In the genomic region with DNA sequence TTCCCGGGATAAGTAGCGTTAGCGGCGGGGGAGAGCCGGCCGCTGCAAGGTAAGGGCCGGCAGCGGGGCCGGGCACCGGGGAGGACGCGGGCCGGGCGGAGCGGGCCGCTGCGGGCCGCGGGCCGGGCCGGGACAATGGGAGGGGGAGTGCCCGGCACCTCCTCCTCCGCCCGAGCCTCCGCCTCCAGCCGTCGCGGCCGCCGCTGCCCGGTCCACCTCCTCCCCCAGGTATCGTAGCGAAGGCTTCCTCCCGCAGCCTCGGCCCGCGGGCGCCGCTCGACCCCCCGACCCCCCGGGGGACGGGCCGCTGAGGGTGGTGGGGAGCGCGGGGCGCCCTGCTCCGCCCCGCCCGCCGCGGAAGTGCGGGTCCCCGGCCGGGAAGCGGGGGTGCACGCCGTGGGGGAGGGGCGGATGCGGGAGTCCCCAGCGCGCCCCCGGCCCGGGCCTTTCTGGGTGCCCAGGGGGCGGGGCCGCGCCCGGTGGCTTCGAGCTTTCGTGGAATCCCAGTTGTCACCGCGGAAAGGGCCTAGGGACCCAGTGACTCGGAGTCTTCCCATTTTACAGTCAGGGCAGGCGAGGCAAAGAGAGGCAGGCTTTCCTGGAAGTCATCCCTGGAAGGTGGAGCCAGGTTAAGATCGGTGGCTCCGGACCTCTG, we compare ENCODE assay signal across 8 mouse cellular contexts. TPM values are rescaled to one million over a fixed set of nuclear protein-coding genes. Genes with fewer than 3 reads are reported as not detected.
A peak's percentile ranks its signal among the peaks of the same experiment; 100 is the strongest.
DNase-seq lines count a peak whose midpoint lies in the region; ATAC-seq and TF ChIP-seq lines count a peak whose summit lies in the region.

No protein-coding gene starts in this region.

- no peaks in the 10 kb centered on the region for H3K36me3 ChIP-seq in hindbrain, embryonic 16.5 days (ENCODE audit: control insufficient read depth, insufficient read depth, low read length)
- H3K36me3 ChIP-seq in liver, embryonic 11.5 days (ENCODE audit: control insufficient read depth, insufficient read depth, low read length), result no peaks in the 10 kb centered on the region
- no peaks in the 10 kb centered on the region for H3K36me3 ChIP-seq in midbrain, postnatal 0 days (ENCODE audit: insufficient read depth, low read length)
- no peaks in the 10 kb centered on the region for H3K36me3 ChIP-seq in thymus, adult 2 months (ENCODE audit: control insufficient read depth, insufficient read depth, low read length)

- peak overlapping the region; percentile 92 for H3K9ac ChIP-seq in hindbrain, embryonic 16.5 days (ENCODE audit: low read depth, low read length)
- H3K9ac ChIP-seq in liver, embryonic 11.5 days (ENCODE audit: low read depth, low read length), result peak overlapping the region; percentile 78
- H3K9ac ChIP-seq in midbrain, postnatal 0 days (replicated peaks; ENCODE audit: low read length, poor library complexity, severe bottlenecking), result peak overlapping the region; percentile 85

- no peak for TF ChIP-seq CTCF in gastrocnemius, adult 2 months (IDR thresholded peaks at IDR 0.05)
- TF ChIP-seq CTCF in midbrain, postnatal 0 days (IDR thresholded peaks at IDR 0.05), result no peak
- TF ChIP-seq CTCF in thymus, adult 2 months (IDR thresholded peaks at IDR 0.05; ENCODE audit: borderline replicate concordance, control insufficient read depth, extremely low read depth, insufficient read depth, low read length, poor library complexity), result 0 out of 2 replicates have a peak, but pooled peaks have one; percentile 31

- intact Hi-C loops in gastrocnemius, adult 2 months (cut with DNase I), result loop anchor here (2.0 to 5.0 kb wide), 4 partner anchors 41 to 401 kb away; no protein-coding TSS in a partner anchor

- H3K9me3 ChIP-seq in hindbrain, embryonic 16.5 days (ENCODE audit: control insufficient read depth, low read length), result no peaks in the 10 kb centered on the region
- H3K9me3 ChIP-seq in liver, embryonic 11.5 days (ENCODE audit: control insufficient read depth, low read length), result no peaks in the 10 kb centered on the region
- no peaks in the 10 kb centered on the region for H3K9me3 ChIP-seq in midbrain, postnatal 0 days (ENCODE audit: low read length)

- peak; percentile 62 for DNase-seq in ovary, adult 18-20 months (ENCODE audit: low spot score)
- DNase-seq in ovary, postnatal 36 days (ENCODE audit: low spot score), result no peak
- DNase-seq in cerebellum, adult 11-12 months, result peak; percentile 70
- peak; percentile 86 for DNase-seq in gastrocnemius, adult 2 months
- peak; percentile 71 for DNase-seq in liver, embryonic 11.5 days (ENCODE audit: low spot score)
- DNase-seq in midbrain, postnatal 0 days (ENCODE audit: low spot score), result peak; percentile 15
- peak; percentile 76 for DNase-seq in thymus, adult 2 months

- peak; percentile 69 for ATAC-seq in hindbrain, embryonic 16.5 days
- ATAC-seq in liver, embryonic 11.5 days (replicated peaks; ENCODE audit: low FRiP score), result peak; percentile 55
- peak; percentile 57 for ATAC-seq in midbrain, postnatal 0 days (ENCODE audit: low FRiP score)

- H3K4me2 ChIP-seq in hindbrain, embryonic 16.5 days (ENCODE audit: low read length), result peak overlapping the region; percentile 93
- peak overlapping the region; percentile 84 for H3K4me2 ChIP-seq in liver, embryonic 11.5 days
- H3K4me2 ChIP-seq in midbrain, postnatal 0 days (ENCODE audit: low read depth, low read length, poor library complexity, severe bottlenecking), result peak overlapping the region; percentile 93

- no peak for TF ChIP-seq POLR2A in thymus, adult 2 months (IDR thresholded peaks at IDR 0.05; ENCODE audit: control insufficient read depth, extremely low read depth, insufficient read depth, low read length, poor library complexity)

- H3K27me3 ChIP-seq in hindbrain, embryonic 16.5 days (replicated peaks; ENCODE audit: control insufficient read depth, insufficient read depth, low read length), result no peaks in the 10 kb centered on the region
- peaks cover 10% of the 10 kb centered on the region; the same call in 1 of the 2 replicates for H3K27me3 ChIP-seq in liver, embryonic 11.5 days (replicated peaks; ENCODE audit: control insufficient read depth, insufficient read depth, low read length)
- no peaks in the 10 kb centered on the region for H3K27me3 ChIP-seq in midbrain, postnatal 0 days (ENCODE audit: insufficient read depth, low read length)
- no peaks in the 10 kb centered on the region for H3K27me3 ChIP-seq in thymus, adult 2 months (ENCODE audit: control insufficient read depth, insufficient read depth, low read length)

- under 1% methylated on average over 37 of the region's 76 CpGs for WGBS in hindbrain, embryonic 16.5 days
- WGBS in liver, embryonic 11.5 days, result under 1% methylated on average over 39 of the region's 76 CpGs
- under 1% methylated on average over 32 of the region's 76 CpGs for WGBS in midbrain, postnatal 0 days
- WGBS in thymus, adult 2 months, result 1% methylated on average over 69 of the region's 76 CpGs

- H3K27ac ChIP-seq in gastrocnemius, adult 2 months, result peak overlapping the region; percentile 98
- H3K27ac ChIP-seq in hindbrain, embryonic 16.5 days (ENCODE audit: low read depth, low read length), result peak overlapping the region; percentile 84
- H3K27ac ChIP-seq in liver, embryonic 11.5 days (ENCODE audit: low read depth, low read length), result peak overlapping the region; percentile 94
- H3K27ac ChIP-seq in midbrain, postnatal 0 days (ENCODE audit: low read depth, low read length), result peak overlapping the region; percentile 77
- peak overlapping the region; percentile 35 for H3K27ac ChIP-seq in thymus, adult 2 months (ENCODE audit: control insufficient read depth, insufficient read depth, low read length)

- peaks cover 9% of the 10 kb centered on the region for H3K4me1 ChIP-seq in hindbrain, embryonic 16.5 days (ENCODE audit: control insufficient read depth, insufficient read depth, low read depth, low read length)
- peaks cover 9% of the 10 kb centered on the region; the same call in 1 of the 2 replicates for H3K4me1 ChIP-seq in liver, embryonic 11.5 days (replicated peaks; ENCODE audit: control insufficient read depth, insufficient read depth, low read length)
- peaks cover 6% of the 10 kb centered on the region; the same call in 1 of the 2 replicates for H3K4me1 ChIP-seq in midbrain, postnatal 0 days (ENCODE audit: insufficient read depth, low read length)
- peaks cover 40% of the 10 kb centered on the region for H3K4me1 ChIP-seq in thymus, adult 2 months (replicated peaks; ENCODE audit: control insufficient read depth, insufficient read depth, low read length)

- H3K4me3 ChIP-seq in gastrocnemius, adult 2 months, result peak overlapping the region; percentile 94
- H3K4me3 ChIP-seq in hindbrain, embryonic 16.5 days (ENCODE audit: low read length), result peak overlapping the region; percentile 86
- peak overlapping the region; percentile 82 for H3K4me3 ChIP-seq in liver, embryonic 11.5 days (ENCODE audit: low read depth, low read length)
- H3K4me3 ChIP-seq in midbrain, postnatal 0 days (ENCODE audit: low read depth, low read length), result peak overlapping the region; percentile 87
- peak overlapping the region; percentile 82 for H3K4me3 ChIP-seq in thymus, adult 2 months (ENCODE audit: control insufficient read depth, insufficient read depth, low read length)

RNA-seq across cellular contexts. Expression of a gene that starts 0.4 kb away (rescaled TPM):
- 10 to 100 TPM; 17.7 to 18.0 TPM for total RNA-seq in gastrocnemius, adult 2 months (2021)
- polyA plus RNA-seq in hindbrain, embryonic 16.5 days (2015; fragmentation: Nextera tagmentation; extraction: Ambion mirVana), result 10.9 and 12.6 TPM in 2 replicates
- 19.5 and 21.2 TPM in 2 replicates for polyA plus RNA-seq in liver, embryonic 11.5 days (2014; fragmentation: Nextera tagmentation; extraction: Ambion mirVana)
- total RNA-seq in midbrain, postnatal 0 days (2014; rRNA removed), result 11.8 and 15.9 TPM in 2 replicates
- 5.9 and 7.9 TPM in 2 replicates for polyA plus RNA-seq in midbrain, postnatal 0 days (2015; fragmentation: Nextera tagmentation; extraction: Ambion mirVana)
- 14.1 and 15.0 TPM in 2 replicates for polyA plus RNA-seq in thymus, adult 2 months (2012; rRNA removed)

Comparison
In these comparisons a context has a peak if more than half of its experiments do, and no peak if none do; other contexts are left out.
1. H3K27ac ChIP-seq: peak in every context shown above with its lines; median percentile 98 in gastrocnemius, adult 2 months; 94 in liver, embryonic 11.5 days; 84 in hindbrain, embryonic 16.5 days; 77 in midbrain, postnatal 0 days; 35 in thymus, adult 2 months.